Mouse (Mus musculus): ENCODE measurements around the gene Nptxr. TPM values are rescaled to one million over a fixed set of nuclear protein-coding genes. Genes with fewer than 3 reads are reported as not detected.
A peak's percentile ranks its signal among the peaks of the same experiment; 100 is the strongest.

Gene Nptxr
- total and polyA plus RNA-seq, 2 experiments from 2014 or later = 1.00 to 13.7 TPM

DNA sequence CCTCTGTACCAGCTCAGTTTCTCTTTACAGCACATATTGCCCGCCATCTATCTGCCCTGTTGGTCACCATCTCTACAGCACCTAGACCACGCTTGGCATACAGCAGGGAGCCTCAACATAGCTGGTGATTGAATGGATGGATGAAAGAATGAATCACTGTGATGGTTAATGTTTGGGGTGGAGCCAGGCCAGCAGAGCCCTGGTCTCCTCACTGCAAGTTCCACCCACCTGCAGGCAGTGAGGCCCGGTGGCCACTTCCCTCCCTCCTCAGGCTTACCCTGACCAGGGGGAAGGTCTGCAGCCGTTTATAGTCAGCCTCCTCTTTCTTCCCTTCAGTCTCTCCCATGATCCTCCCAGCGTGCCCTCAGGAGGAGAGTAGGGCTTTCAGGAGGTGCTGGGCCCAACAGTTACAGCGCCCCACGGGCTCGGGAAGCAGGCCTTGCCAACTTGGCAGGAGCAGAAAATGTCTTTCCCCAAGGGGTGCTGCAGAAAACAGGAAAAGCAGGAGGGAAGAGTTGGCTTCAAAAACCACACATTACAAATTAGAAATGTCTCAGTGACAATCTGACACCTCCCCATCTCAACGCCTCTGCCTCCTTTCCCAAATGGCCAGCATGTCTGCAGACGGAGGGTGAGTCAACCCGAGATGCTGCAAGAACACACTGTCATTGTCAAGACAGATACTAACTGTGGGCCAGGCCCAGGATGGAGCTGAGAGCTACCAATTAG lies 39.9 kb downstream of the Nptxr start:
- WGBS = 72% methylated on average over 11 of the region's 11 CpGs
- Histone ChIP-seq H3K27ac (ENCODE audit: low read depth) (no peak overlapping the region), H3K36me3 (replicated peaks; ENCODE audit: control insufficient read depth, insufficient read depth, low read length) (peaks cover 33% of the 10 kb centered on the region), H3K9me3 (replicated peaks; ENCODE audit: control insufficient read depth, low read length) (no peaks in the 10 kb centered on the region), H3K9ac (replicated peaks; ENCODE audit: low read depth, low read length) (no peak overlapping the region), H3K4me3 (ENCODE audit: low read depth, low read length) (no peak overlapping the region), H3K4me2 (ENCODE audit: low read depth, low read length) (no peak overlapping the region), H3K27me3 (ENCODE audit: control insufficient read depth, insufficient read depth, low read length) (no peaks in the 10 kb centered on the region), H3K4me1 (ENCODE audit: control insufficient read depth, insufficient read depth) (peaks cover 48% of the 10 kb centered on the region)
- no peak for TF ChIP-seq EP300 (IDR thresholded peaks at IDR 0.05; ENCODE audit: low read depth)
- no peak for TF ChIP-seq CTCF (IDR thresholded peaks at IDR 0.05; ENCODE audit: low read depth)
- no peak for ATAC-seq (ENCODE audit: insufficient read depth, low read depth)
- DNase-seq (ENCODE audit: low spot score) = no peak

- ATAC-seq (ENCODE audit: insufficient read depth, low read depth) (no peak), DNase-seq (ENCODE audit: low spot score) (no peak)
- Histone ChIP-seq H3K9me3 (replicated peaks; ENCODE audit: control insufficient read depth, low read length) (no peaks in the 10 kb centered on the region), H3K4me1 (ENCODE audit: control insufficient read depth, insufficient read depth) (peaks cover 39% of the 10 kb centered on the region), H3K36me3 (replicated peaks; ENCODE audit: control insufficient read depth, insufficient read depth, low read length) (peaks cover 33% of the 10 kb centered on the region), H3K4me2 (ENCODE audit: low read depth, low read length) (no peak overlapping the region), H3K9ac (replicated peaks; ENCODE audit: low read depth, low read length) (no peak overlapping the region), H3K27me3 (ENCODE audit: control insufficient read depth, insufficient read depth, low read length) (no peaks in the 10 kb centered on the region), H3K4me3 (ENCODE audit: low read depth, low read length) (no peak overlapping the region), H3K27ac (ENCODE audit: low read depth) (no peak overlapping the region)
- TF ChIP-seq CTCF (IDR thresholded peaks at IDR 0.05; ENCODE audit: low read depth) (no peak), EP300 (IDR thresholded peaks at IDR 0.05; ENCODE audit: low read depth) (no peak)
- WGBS = 80% methylated on average over 7 of the region's 7 CpGs
Measured at GRCm38 (mm10) chr15:79763601-79764246, 40.8 kb downstream of the Nptxr start.

- WGBS = 87% methylated on average over 9 of the region's 9 CpGs
- TF ChIP-seq EP300 (IDR thresholded peaks at IDR 0.05; ENCODE audit: low read depth) (no peak), CTCF (IDR thresholded peaks at IDR 0.05; ENCODE audit: low read depth) (no peak)
- ATAC-seq (ENCODE audit: insufficient read depth, low read depth) (no peak), DNase-seq (ENCODE audit: low spot score) (no peak)
- Histone ChIP-seq H3K9me3 (replicated peaks; ENCODE audit: control insufficient read depth, low read length) (no peaks in the 10 kb centered on the region), H3K4me3 (ENCODE audit: low read depth, low read length) (no peak overlapping the region), H3K4me1 (ENCODE audit: control insufficient read depth, insufficient read depth) (peaks cover 31% of the 10 kb centered on the region), H3K27ac (ENCODE audit: low read depth) (no peak overlapping the region), H3K4me2 (ENCODE audit: low read depth, low read length) (no peak overlapping the region), H3K27me3 (ENCODE audit: control insufficient read depth, insufficient read depth, low read length) (no peaks in the 10 kb centered on the region), H3K9ac (replicated peaks; ENCODE audit: low read depth, low read length) (no peak overlapping the region), H3K36me3 (replicated peaks; ENCODE audit: control insufficient read depth, insufficient read depth, low read length) (peaks cover 33% of the 10 kb centered on the region)
Measured at GRCm38 (mm10) chr15:79763001-79763400, 41.6 kb downstream of the Nptxr start.

GRCm38 (mm10) chr15:79760956-79761355 lies 43.6 kb downstream of the Nptxr start:
- H3K4me1 ChIP-seq (ENCODE audit: control insufficient read depth, insufficient read depth) = peaks cover 16% of the 10 kb centered on the region; the same call in 1 of the 2 replicates
- H3K27me3 ChIP-seq (ENCODE audit: control insufficient read depth, insufficient read depth, low read length) = no peaks in the 10 kb centered on the region
- H3K36me3 ChIP-seq (replicated peaks; ENCODE audit: control insufficient read depth, insufficient read depth, low read length) = peaks cover 33% of the 10 kb centered on the region
- DNase-seq (ENCODE audit: low spot score) = no peak
- H3K27ac ChIP-seq (ENCODE audit: low read depth) = no peak overlapping the region
- no peak overlapping the region for H3K4me2 ChIP-seq (ENCODE audit: low read depth, low read length)
- TF ChIP-seq EP300 (IDR thresholded peaks at IDR 0.05; ENCODE audit: low read depth) = no peak
- no peak for TF ChIP-seq CTCF (IDR thresholded peaks at IDR 0.05; ENCODE audit: low read depth)
- no peak for ATAC-seq (ENCODE audit: insufficient read depth, low read depth)
- no peak overlapping the region for H3K9ac ChIP-seq (replicated peaks; ENCODE audit: low read depth, low read length)
- H3K4me3 ChIP-seq (ENCODE audit: low read depth, low read length) = no peak overlapping the region
- H3K9me3 ChIP-seq (replicated peaks; ENCODE audit: control insufficient read depth, low read length) = no peaks in the 10 kb centered on the region
- 79% methylated on average over 6 of the region's 6 CpGs for WGBS

DNA sequence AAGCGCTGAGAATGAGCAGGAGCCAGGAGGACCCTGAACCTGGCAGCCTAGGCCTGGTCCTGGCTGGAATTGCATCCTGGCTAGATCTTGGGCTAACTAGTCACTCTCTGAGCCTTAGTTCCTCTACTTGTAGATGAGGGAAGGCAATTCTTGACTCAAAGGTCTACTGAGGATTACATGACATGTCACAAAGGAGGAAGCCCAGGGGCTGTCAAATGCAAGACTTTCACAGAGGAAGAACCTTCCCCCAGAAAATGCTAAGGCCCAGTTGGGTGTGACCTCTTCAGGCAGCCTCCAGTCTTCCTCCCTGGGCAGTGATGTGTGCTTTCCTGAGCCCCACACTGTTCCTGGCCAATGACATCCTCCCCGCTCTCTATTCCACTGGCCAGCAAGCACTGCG lies 47.4 kb downstream of the Nptxr start:
- TF ChIP-seq EP300 (IDR thresholded peaks at IDR 0.05; ENCODE audit: low read depth) (no peak), CTCF (IDR thresholded peaks at IDR 0.05; ENCODE audit: low read depth) (no peak)
- Histone ChIP-seq H3K4me2 (ENCODE audit: low read depth, low read length) (no peak overlapping the region), H3K9me3 (replicated peaks; ENCODE audit: control insufficient read depth, low read length) (no peaks in the 10 kb centered on the region), H3K27me3 (ENCODE audit: control insufficient read depth, insufficient read depth, low read length) (no peaks in the 10 kb centered on the region), H3K27ac (ENCODE audit: low read depth) (peak overlapping the region; percentile 71), H3K4me3 (ENCODE audit: low read depth, low read length) (no peak overlapping the region), H3K36me3 (replicated peaks; ENCODE audit: control insufficient read depth, insufficient read depth, low read length) (peaks cover 9% of the 10 kb centered on the region), H3K9ac (replicated peaks; ENCODE audit: low read depth, low read length) (no peak overlapping the region), H3K4me1 (ENCODE audit: control insufficient read depth, insufficient read depth) (0 out of 2 replicates have a peak, but pooled peaks cover 5% of the 10 kb centered on the region)
- ATAC-seq (ENCODE audit: insufficient read depth, low read depth) (no peak), DNase-seq (ENCODE audit: low spot score) (no peak)
- WGBS = 84% methylated on average over 3 of the region's 3 CpGs
